Mouse (Mus musculus) forebrain, embryonic 14.5 days (tissue): ENCODE measurements around the gene Tom1l1. TPM values are rescaled to one million over a fixed set of nuclear protein-coding genes. Genes with fewer than 3 reads are reported as not detected.
A peak's percentile ranks its signal among the peaks of the same experiment; 100 is the strongest.

Source experiments
- ATAC-seq: fragments of 200-750 bp; cut with Nextera tagmentation; 2 replicates; pipeline ENCODE4 v1.8.0; 2017; ENCODE audit warnings: mild to moderate bottlenecking, moderate library complexity
- DNase-seq: peaks from one replicate; pipeline ENCODE4 v3.0.0-alpha.2; 2015; ENCODE audit warnings: low spot score
- H3K27ac ChIP-seq: fragments of 300-500 bp; sonication (generic); 2 replicates; pipeline ENCODE4 v1.5.1; 2014; ENCODE audit warnings: low read depth, mild to moderate bottlenecking, control low read depth, low read length, moderate library complexity
- H3K27me3 ChIP-seq: fragments of 300-500 bp; sonication (generic); replicated peaks from 2 replicates; pipeline ENCODE4 v1.6.1; 2014; ENCODE audit warnings: low read length, control low read depth, mixed read lengths; ENCODE audit not compliant: control insufficient read depth, insufficient read depth
- H3K36me3 ChIP-seq: fragments of 300-500 bp; sonication (generic); 2 replicates; pipeline ENCODE4 v1.6.1; 2014; ENCODE audit warnings: low read length, control low read depth; ENCODE audit not compliant: control insufficient read depth, insufficient read depth
- H3K4me1 ChIP-seq: fragments of 300-500 bp; sonication (generic); 2 replicates; pipeline ENCODE4 v1.6.1; 2014; ENCODE audit warnings: antibody characterized with exemption, low read length, control low read depth; ENCODE audit not compliant: control insufficient read depth, insufficient read depth
- H3K4me2 ChIP-seq: fragments of 300-500 bp; sonication (generic); 2 replicates; pipeline ENCODE4 v1.6.1; 2014; ENCODE audit warnings: mild to moderate bottlenecking, control low read depth, low read length
- H3K4me3 ChIP-seq: fragments of 300-500 bp; sonication (generic); 2 replicates; pipeline ENCODE4 v1.5.1; 2014; ENCODE audit warnings: low read depth, low read length, control low read depth
- H3K9ac ChIP-seq: fragments of 300-500 bp; sonication (generic); 2 replicates; pipeline ENCODE4 v1.6.1; 2014; ENCODE audit warnings: mild to moderate bottlenecking, low read length, control low read depth, moderate library complexity
- H3K9me3 ChIP-seq: fragments of 300-500 bp; sonication (generic); replicated peaks from 2 replicates; pipeline ENCODE4 v1.6.1; 2016; ENCODE audit warnings: low read length, control low read depth, mixed read lengths; ENCODE audit not compliant: control insufficient read depth
- WGBS: fragments of 180-500 bp; shearing (Covaris S2); extraction: QIAGEN DNeasy Blood & Tissue Kit; methylation state at CpG from one replicate; pipeline ENCODE4 v1.1.7; 2014; 5-methylcytosine and 5-hydroxymethylcytosine counted together
- polyA plus RNA-seq: library from polyadenylated mRNA; unstranded; fragments of >200 nt; fragmentation: Nextera tagmentation; extraction: Ambion mirVana; gene quantifications from 2 replicates; pipeline ENCODE4 v1.2.1, GENCODE M21; 2014

Gene Tom1l1
- polyA plus RNA-seq, 1 experiment from 2014 or later: 13.9 TPM

GRCm38 (mm10) chr11:90638312-90638830 lies 49.8 kb downstream of the Tom1l1 start:
- Histone ChIP-seq H3K4me1 (peaks cover 6% of the 10 kb centered on the region; the same call in 1 of the 2 replicates), H3K4me2 (peak overlapping the region; percentile 53), H3K27me3 (no peaks in the 10 kb centered on the region), H3K9me3 (no peaks in the 10 kb centered on the region), H3K4me3 (peak overlapping the region; percentile 93), H3K9ac (peak overlapping the region; percentile 97), H3K36me3 (0 out of 2 replicates have a peak, but pooled peaks cover 6% of the 10 kb centered on the region), H3K27ac (peak overlapping the region; percentile 86)
- WGBS: 0% methylated on average over 32 of the region's 54 CpGs
- no peak; the same call in 1 of the 2 replicates for ATAC-seq
- peak; percentile 55 for DNase-seq

GRCm38 (mm10) chr11:90637440-90638311 lies 50.5 kb downstream of the Tom1l1 start, which contains the start of the genes Stxbp4 and Cox11:
Gene Stxbp4, minus strand, starts transcription at chr11:90638084.
Gene Cox11, plus strand, starts transcription at chr11:90638173.
- peak; percentile 98 for DNase-seq
- H3K27me3 ChIP-seq: no peaks in the 10 kb centered on the region
- ATAC-seq: peak; percentile 97

GRCm38 (mm10) chr11:90634661-90635060 lies 53.5 kb downstream of the Tom1l1 start:
- H3K4me1 ChIP-seq: peaks cover 5% of the 10 kb centered on the region; the same call in 1 of the 2 replicates
- H3K9me3 ChIP-seq: no peaks in the 10 kb centered on the region
- no peak overlapping the region for H3K9ac ChIP-seq
- no peak overlapping the region for H3K27ac ChIP-seq
- H3K27me3 ChIP-seq: no peaks in the 10 kb centered on the region
- no peak overlapping the region for H3K4me2 ChIP-seq
- 84% methylated on average over 3 of the region's 3 CpGs for WGBS
- DNase-seq (no peak), ATAC-seq (no peak)
- H3K36me3 ChIP-seq: no peaks in the 10 kb centered on the region
- H3K4me3 ChIP-seq: no peak overlapping the region

More at GRCm38 (mm10) chr11:90637440-90638311, 50.5 kb downstream of the Tom1l1 start, which contains the start of the genes Stxbp4 and Cox11:
- H3K9me3 ChIP-seq: no peaks in the 10 kb centered on the region
- H3K4me1 ChIP-seq: peaks cover 6% of the 10 kb centered on the region; the same call in 1 of the 2 replicates
- H3K36me3 ChIP-seq: 0 out of 2 replicates have a peak, but pooled peaks cover 6% of the 10 kb centered on the region
- peak within 1 kb of the TSS; percentile 86 for H3K27ac ChIP-seq
- peak within 1 kb of the TSS; percentile 93 for H3K4me3 ChIP-seq
- peak within 1 kb of the TSS; percentile 55 for H3K4me2 ChIP-seq
- H3K9ac ChIP-seq: peak within 1 kb of the TSS; percentile 97
- WGBS: under 1% methylated on average over 48 of the region's 48 CpGs

- ATAC-seq: no peak
- H3K4me2 ChIP-seq: no peak overlapping the region
- no peaks in the 10 kb centered on the region for H3K27me3 ChIP-seq
- H3K9me3 ChIP-seq: no peaks in the 10 kb centered on the region
- no peak overlapping the region for H3K4me3 ChIP-seq
- H3K27ac ChIP-seq: no peak overlapping the region
- no peaks in the 10 kb centered on the region for H3K36me3 ChIP-seq
- H3K4me1 ChIP-seq: no peaks in the 10 kb centered on the region
- no peak overlapping the region for H3K9ac ChIP-seq
- WGBS: 86% methylated on average over 2 of the region's 2 CpGs
- DNase-seq: no peak
Measured at GRCm38 (mm10) chr11:90632480-90632879, 55.7 kb downstream of the Tom1l1 start.

GRCm38 (mm10) chr11:90627751-90628150 lies 60.4 kb downstream of the Tom1l1 start:
- no peak overlapping the region for H3K9ac ChIP-seq
- no peak for DNase-seq
- WGBS: 90% methylated on average over 1 of the region's 1 CpGs
- no peaks in the 10 kb centered on the region for H3K9me3 ChIP-seq
- no peak overlapping the region for H3K4me3 ChIP-seq
- no peak for ATAC-seq
- H3K4me2 ChIP-seq: no peak overlapping the region
- H3K27me3 ChIP-seq: no peaks in the 10 kb centered on the region
- no peaks in the 10 kb centered on the region for H3K36me3 ChIP-seq
- H3K27ac ChIP-seq: no peak overlapping the region
- no peaks in the 10 kb centered on the region for H3K4me1 ChIP-seq

- H3K4me1 ChIP-seq: no peaks in the 10 kb centered on the region
- H3K9ac ChIP-seq: no peak overlapping the region
- no peaks in the 10 kb centered on the region for H3K27me3 ChIP-seq
- H3K27ac ChIP-seq: no peak overlapping the region
- 79% methylated on average over 1 of the region's 1 CpGs for WGBS
- ATAC-seq (no peak), DNase-seq (no peak)
- no peaks in the 10 kb centered on the region for H3K9me3 ChIP-seq
- 0 out of 2 replicates have a peak, but pooled peaks cover 5% of the 10 kb centered on the region for H3K36me3 ChIP-seq
- H3K4me2 ChIP-seq: no peak overlapping the region
- no peak overlapping the region for H3K4me3 ChIP-seq
Measured at GRCm38 (mm10) chr11:90625174-90625573, 63.0 kb downstream of the Tom1l1 start.

- Histone ChIP-seq H3K4me1 (no peaks in the 10 kb centered on the region), H3K9ac (no peak overlapping the region), H3K36me3 (peaks cover 7% of the 10 kb centered on the region; the same call in 1 of the 2 replicates), H3K9me3 (no peaks in the 10 kb centered on the region), H3K4me2 (no peak overlapping the region), H3K27ac (no peak overlapping the region), H3K27me3 (no peaks in the 10 kb centered on the region), H3K4me3 (no peak overlapping the region)
- DNase-seq: peak; percentile 77
- WGBS: 55% methylated on average over 6 of the region's 6 CpGs
- ATAC-seq: no peak
Measured at GRCm38 (mm10) chr11:90623477-90623876, 64.7 kb downstream of the Tom1l1 start.

DNA sequence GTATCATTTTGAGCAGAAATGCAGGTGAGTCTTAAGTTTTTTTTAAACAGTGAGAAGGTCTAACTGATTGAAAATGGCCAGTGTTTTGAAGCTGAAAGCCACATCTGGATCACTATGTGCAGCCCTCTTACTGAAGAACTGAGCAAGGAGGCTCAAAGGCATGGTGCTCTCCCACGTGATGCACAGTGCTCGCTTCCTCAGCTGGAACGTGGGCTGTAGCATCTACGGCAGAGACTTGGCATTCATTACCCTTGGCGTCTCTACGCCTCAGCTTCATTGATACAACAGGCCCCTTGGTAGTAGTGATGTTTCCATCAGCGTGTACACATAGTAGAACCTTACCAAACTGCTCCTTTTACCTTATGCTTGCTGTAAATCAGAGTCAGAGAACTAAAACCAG lies 65.7 kb downstream of the Tom1l1 start:
- no peak for ATAC-seq
- peaks cover 12% of the 10 kb centered on the region; the same call in 1 of the 2 replicates for H3K36me3 ChIP-seq
- H3K27ac ChIP-seq: no peak overlapping the region
- H3K27me3 ChIP-seq: no peaks in the 10 kb centered on the region
- WGBS: 88% methylated on average over 7 of the region's 7 CpGs
- DNase-seq: no peak
- H3K9me3 ChIP-seq: no peaks in the 10 kb centered on the region
- H3K4me1 ChIP-seq: no peaks in the 10 kb centered on the region
- H3K4me3 ChIP-seq: no peak overlapping the region
- no peak overlapping the region for H3K9ac ChIP-seq
- no peak overlapping the region for H3K4me2 ChIP-seq
